ENCODE assay signal across 15 mouse cellular contexts in genomic region chr5:130949710-130950109, GRCm38 (mm10).
DNase-seq lines count a peak whose midpoint lies in the region; ATAC-seq and TF ChIP-seq lines count a peak whose summit lies in the region.
"Had no signal": no experiment of that assay in that cellular context is flagged by ENCODE, and none has a peak within 500 bp of the region (broad histone marks: within the 10 kb centered on the region; RNA-seq: fewer than 3 reads in every experiment).

No protein-coding gene starts in this region.

- no peak overlapping the region for H3K4me3 ChIP-seq in layer of hippocampus, adult 2 months

- DNase-seq in frontal cortex, postnatal 25 days (ENCODE audit: low spot score in 2 of 2): no peak
- DNase-seq in layer of hippocampus, adult 2 months (ENCODE audit: low spot score in 2 of 2): peak in 1 of 2 experiments; percentile 62
- no peak for DNase-seq in layer of hippocampus, postnatal 25 days (ENCODE audit: extremely low spot score in 1 of 2, low spot score in 1 of 2)
- DNase-seq in layer of hippocampus, adult 9-11 months: peak; percentile 37
- DNase-seq in layer of hippocampus, postnatal 10 days (ENCODE audit: low spot score in 2 of 2): no peak
- peak; percentile 66 for DNase-seq in brain, adult 2 months (ENCODE audit: low read depth, low spot score)
- DNase-seq in kidney, adult 8-10 months: no peak
- DNase-seq: B cell, adult 2 months; cerebellum, adult 11 months; cerebellum, adult 11-12 months; cerebellum, adult 18-20 months had no signal

- no peak for TF ChIP-seq CTCF in layer of hippocampus, adult 2 months (conservative IDR thresholded peaks at IDR 0.05)

- H3K27ac ChIP-seq in layer of hippocampus, adult 2 months: peak overlapping the region; percentile 72

- peak; percentile 44; the same call in 1 of the 2 replicates for ATAC-seq in frontal cortex, adult (ENCODE audit: low TSS enrichment)
- ATAC-seq: activated CD4-positive, CD25-positive, alpha-beta regulatory T cell, adult 4 months; CD4-positive, CD25-positive, alpha-beta regulatory T cell, adult 4 months; Patski had no signal

Comparison
In these comparisons a context has a peak if more than half of its experiments do, and no peak if none do; other contexts are left out.
1. DNase-seq: peak in layer of hippocampus, adult 9-11 months (single experiment) and brain, adult 2 months (single experiment); none in frontal cortex, postnatal 25 days (0 of 2), layer of hippocampus, postnatal 25 days (0 of 2), layer of hippocampus, postnatal 10 days (0 of 2) and kidney, adult 8-10 months (0 of 2).